Mouse (Mus musculus) intestine, embryonic 14.5 days (tissue): Measurements from ENCODE around the gene Syngr3. TPM values are rescaled to one million over a fixed set of nuclear protein-coding genes. Genes with fewer than 3 reads are reported as not detected.

ENCODE experiments used
- polyA plus RNA-seq: library from polyadenylated mRNA; unstranded; fragments of >200 nt; fragmentation: Nextera tagmentation; extraction: Ambion mirVana; gene quantifications from 2 replicates; pipeline ENCODE4 v1.2.1, GENCODE M21; 2014

Syngr3 gene
- polyA plus RNA-seq, 1 experiment from 2014 or later, result 7.5 TPM

Other genes with a start within 250 kb of the Syngr3 start
- gene Dnase1l2, start 246.8 kb downstream of the Syngr3 start, polyA plus RNA-seq, result 2.4 TPM in 2 replicates
- 23.2 and 23.8 TPM in 2 replicates for gene E4f1, start 219.6 kb downstream of the Syngr3 start, polyA plus RNA-seq
- gene Pgp, start 219.6 kb downstream of the Syngr3 start, polyA plus RNA-seq, result 73.1 and 81.0 TPM in 2 replicates
- gene Bricd5, start 216.1 kb downstream of the Syngr3 start, polyA plus RNA-seq, result 0.50 and 0.53 TPM in 2 replicates
- gene Mlst8, start 210.9 kb downstream of the Syngr3 start, polyA plus RNA-seq, result 32.3 and 32.7 TPM in 2 replicates
- 2.1 and 2.8 TPM in 2 replicates for gene Caskin1, start 201.4 kb downstream of the Syngr3 start, polyA plus RNA-seq
- 97.3 and 104 TPM in 2 replicates for gene Traf7, start 162.0 kb downstream of the Syngr3 start, polyA plus RNA-seq
- 2.6 and 5.7 TPM in 2 replicates for gene Rab26, start 155.7 kb downstream of the Syngr3 start, polyA plus RNA-seq
- 26.8 and 28.4 TPM in 2 replicates for gene Pkd1, start 140.1 kb downstream of the Syngr3 start, polyA plus RNA-seq
- 55.8 and 59.3 TPM in 2 replicates for gene Tsc2, start 57.3 kb downstream of the Syngr3 start, polyA plus RNA-seq
- 18.6 and 22.9 TPM in 2 replicates for gene Nthl1, start 57.3 kb downstream of the Syngr3 start, polyA plus RNA-seq
- 51.7 and 58.2 TPM in 2 replicates for gene Slc9a3r2, start 39.6 kb downstream of the Syngr3 start, polyA plus RNA-seq
- gene Npw, start 31.5 kb downstream of the Syngr3 start, polyA plus RNA-seq, result not detected in 2 replicates
- gene Zfp598, start 20.3 kb downstream of the Syngr3 start, polyA plus RNA-seq, result 28.0 and 30.6 TPM in 2 replicates
- 48.1 and 48.5 TPM in 2 replicates for gene Gfer, start 6.2 kb upstream of the Syngr3 start, polyA plus RNA-seq
- 6.4 and 7.2 TPM in 2 replicates for gene Noxo1, start 6.3 kb upstream of the Syngr3 start, polyA plus RNA-seq
- 86.2 and 90.1 TPM in 2 replicates for gene Tbl3, start 17.7 kb upstream of the Syngr3 start, polyA plus RNA-seq
- 0.15 TPM in 2 replicates for gene Rnf151, start 28.1 kb upstream of the Syngr3 start, polyA plus RNA-seq
- 1,745 and 1,859 TPM in 2 replicates for gene Rps2, start 28.2 kb upstream of the Syngr3 start, polyA plus RNA-seq
- 258 and 296 TPM in 2 replicates for gene Ndufb10, start 34.5 kb upstream of the Syngr3 start, polyA plus RNA-seq
- not detected in 2 replicates for gene Rpl3l, start 37.9 kb upstream of the Syngr3 start, polyA plus RNA-seq
- gene Msrb1, start 46.7 kb upstream of the Syngr3 start, polyA plus RNA-seq, result 32.3 and 33.9 TPM in 2 replicates
- gene Hs3st6, start 63.0 kb upstream of the Syngr3 start, polyA plus RNA-seq, result 0.24 and 1.1 TPM in 2 replicates
- not detected in 2 replicates for gene Meiob, start 114.3 kb upstream of the Syngr3 start, polyA plus RNA-seq
- gene Hagh, start 150.2 kb upstream of the Syngr3 start, polyA plus RNA-seq, result 35.5 and 39.1 TPM in 2 replicates
- 30.4 and 33.9 TPM in 2 replicates for gene Fahd1, start 160.4 kb upstream of the Syngr3 start, polyA plus RNA-seq
- 0.63 and 0.84 TPM in 2 replicates for gene Igfals, start 176.0 kb upstream of the Syngr3 start, polyA plus RNA-seq
- 58.8 and 61.9 TPM in 2 replicates for gene Nubp2, start 196.4 kb upstream of the Syngr3 start, polyA plus RNA-seq
- gene Spsb3, start 196.7 kb upstream of the Syngr3 start, polyA plus RNA-seq, result 36.3 and 37.0 TPM in 2 replicates
- gene Eme2, start 205.1 kb upstream of the Syngr3 start, polyA plus RNA-seq, result 21.6 and 24.1 TPM in 2 replicates
- 100 and 110 TPM in 2 replicates for gene Mrps34, start 205.2 kb upstream of the Syngr3 start, polyA plus RNA-seq
- 86.4 and 90.7 TPM in 2 replicates for gene Nme3, start 206.5 kb upstream of the Syngr3 start, polyA plus RNA-seq
- gene Mapk8ip3, start 247.0 kb upstream of the Syngr3 start, polyA plus RNA-seq, result 36.0 and 40.7 TPM in 2 replicates